Mouse (Mus musculus): ENCODE measurements around the gene Gm11985. TPM values are rescaled to one million over a fixed set of nuclear protein-coding genes. Genes with fewer than 3 reads are reported as not detected.

Gm11985 gene
- total RNA-seq, 2 experiments from 2014 or later, result not detected

DNA sequence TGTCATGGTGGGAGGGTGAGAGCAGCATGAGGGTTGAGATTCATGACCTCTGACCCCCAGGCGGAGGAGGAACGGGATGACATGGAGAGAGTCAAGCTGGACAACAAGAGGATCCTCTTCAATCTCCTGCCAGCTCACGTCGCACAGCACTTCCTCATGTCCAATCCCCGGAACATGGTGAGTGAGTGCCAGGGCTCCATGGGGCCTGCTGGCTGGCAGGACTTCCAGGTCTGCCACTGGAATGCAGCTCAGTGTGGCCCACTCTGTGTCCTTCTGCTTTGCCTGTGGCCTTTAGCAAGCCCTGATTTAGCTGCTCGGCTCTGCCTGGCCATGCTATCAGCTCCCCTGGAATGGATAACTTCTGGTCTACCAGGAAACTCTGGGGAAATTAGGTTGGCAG lies 28.2 kb downstream of the Gm11985 start:
- no peak for ATAC-seq (replicated peaks; ENCODE audit: poor library complexity)

DNA sequence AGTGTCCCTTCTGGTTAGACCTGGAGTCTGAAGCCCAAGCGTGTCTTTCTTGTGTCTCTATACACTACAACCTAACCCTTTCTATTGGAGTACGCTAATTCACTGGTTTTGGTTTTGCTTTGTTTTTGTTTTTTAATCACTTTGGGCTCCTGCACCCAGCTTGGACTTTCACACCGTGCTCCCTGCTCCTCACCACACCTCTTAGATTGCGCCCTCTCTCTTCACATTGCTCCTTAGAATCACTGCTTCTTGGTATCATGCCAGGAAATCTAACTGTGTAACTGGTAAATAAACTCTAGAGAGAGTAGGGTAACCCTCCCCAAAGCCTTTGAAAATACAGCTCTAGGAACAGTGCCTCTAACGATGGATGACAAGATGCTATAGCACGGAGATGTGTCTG lies 30.2 kb downstream of the Gm11985 start:
- no peak for ATAC-seq (replicated peaks; ENCODE audit: poor library complexity)

- no peak for ATAC-seq (replicated peaks; ENCODE audit: poor library complexity)
Observed at GRCm38 (mm10) chr11:7156427-7156826, 31.9 kb downstream of the Gm11985 start.

GRCm38 (mm10) chr11:7153081-7153480 lies 35.3 kb downstream of the Gm11985 start:
- no peak for ATAC-seq (replicated peaks; ENCODE audit: poor library complexity)

- no peak for ATAC-seq (replicated peaks; ENCODE audit: poor library complexity)
Observed at GRCm38 (mm10) chr11:7152371-7152770, 36.0 kb downstream of the Gm11985 start.

DNA sequence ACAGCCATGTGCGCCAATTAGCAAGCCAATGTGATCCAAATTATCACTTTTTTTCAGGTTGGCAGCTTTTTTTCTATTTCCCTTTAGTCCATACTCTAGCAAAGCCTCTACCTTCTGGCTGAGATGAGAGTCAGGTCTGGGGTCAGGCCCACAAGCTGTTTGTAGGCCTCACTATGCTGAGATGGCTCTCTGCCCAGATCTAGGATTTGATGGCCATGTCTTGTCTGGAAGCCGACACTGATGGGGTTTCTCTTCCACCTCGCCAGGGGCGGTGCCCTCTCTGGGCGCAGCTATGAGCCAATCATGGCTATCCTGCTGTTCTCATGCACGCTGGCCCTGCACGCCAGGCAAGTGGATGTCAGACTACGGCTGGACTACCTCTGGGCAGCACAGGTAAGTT lies 37.9 kb downstream of the Gm11985 start:
- ATAC-seq (replicated peaks; ENCODE audit: poor library complexity), result no peak

DNA sequence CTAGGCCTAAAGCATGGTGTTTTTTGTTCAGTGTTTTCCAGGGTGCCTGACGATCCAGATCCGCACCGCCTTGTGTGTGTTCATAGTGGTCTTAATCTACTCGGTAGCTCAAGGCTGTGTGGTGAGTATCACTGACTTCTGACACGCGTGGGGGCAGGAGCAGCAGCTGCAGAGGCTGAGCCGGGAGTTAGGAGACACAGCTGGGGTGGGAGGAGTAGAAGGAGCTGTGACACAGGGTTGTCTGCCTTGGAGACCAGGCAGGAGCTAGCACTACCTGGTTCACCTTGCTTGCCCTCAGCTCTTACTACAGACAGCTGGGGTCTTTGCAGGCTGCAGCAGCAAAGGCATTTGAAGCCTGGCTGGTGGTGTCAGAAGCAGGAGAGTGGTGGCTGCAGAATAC lies 38.9 kb downstream of the Gm11985 start:
- ATAC-seq (replicated peaks; ENCODE audit: poor library complexity), result no peak

DNA sequence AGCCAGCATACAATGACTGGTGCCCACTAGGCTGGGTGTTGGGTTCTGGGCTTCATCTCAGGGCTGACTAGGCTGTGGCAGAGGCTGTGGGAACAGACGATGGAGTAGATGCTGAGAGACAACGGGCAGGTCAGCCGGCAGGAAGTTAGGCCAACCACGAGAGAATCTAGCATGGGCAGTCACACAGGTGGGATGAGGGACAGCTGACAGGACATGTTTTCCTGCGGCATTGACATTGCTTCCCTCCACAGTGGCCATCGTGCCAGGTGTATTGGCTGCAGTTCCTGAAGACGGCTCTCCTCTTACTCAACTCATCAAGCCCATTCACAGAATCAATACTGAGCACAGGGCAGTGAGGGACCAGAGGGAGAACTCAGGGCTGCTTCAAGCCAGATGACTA lies 40.4 kb downstream of the Gm11985 start:
- ATAC-seq (replicated peaks; ENCODE audit: poor library complexity), result no peak

GRCm38 (mm10) chr11:7147536-7147935 lies 40.8 kb downstream of the Gm11985 start:
- ATAC-seq (replicated peaks; ENCODE audit: poor library complexity), result no peak

DNA sequence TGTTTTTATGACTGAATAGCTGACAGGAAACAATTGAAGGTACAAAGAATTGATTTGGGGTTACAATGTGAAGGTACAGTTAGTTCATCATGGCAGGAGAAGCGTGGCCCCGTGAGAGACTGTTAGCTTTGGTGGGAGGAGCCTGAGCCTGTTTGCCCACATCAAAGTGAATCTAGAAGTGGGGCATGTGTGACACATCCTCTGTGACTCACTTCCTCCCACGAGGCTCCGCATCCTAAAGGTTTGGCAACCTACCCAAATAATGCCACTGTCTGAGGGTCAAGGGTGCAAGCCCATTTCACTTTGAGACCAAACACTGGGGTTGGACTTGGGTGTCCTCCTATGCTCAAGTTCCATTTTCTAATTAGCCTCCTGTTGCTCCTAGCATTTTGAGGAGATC lies 43.1 kb downstream of the Gm11985 start:
- ATAC-seq (replicated peaks; ENCODE audit: poor library complexity), result 0 out of 2 replicates have a peak, but pooled peaks have one; percentile 44

DNA sequence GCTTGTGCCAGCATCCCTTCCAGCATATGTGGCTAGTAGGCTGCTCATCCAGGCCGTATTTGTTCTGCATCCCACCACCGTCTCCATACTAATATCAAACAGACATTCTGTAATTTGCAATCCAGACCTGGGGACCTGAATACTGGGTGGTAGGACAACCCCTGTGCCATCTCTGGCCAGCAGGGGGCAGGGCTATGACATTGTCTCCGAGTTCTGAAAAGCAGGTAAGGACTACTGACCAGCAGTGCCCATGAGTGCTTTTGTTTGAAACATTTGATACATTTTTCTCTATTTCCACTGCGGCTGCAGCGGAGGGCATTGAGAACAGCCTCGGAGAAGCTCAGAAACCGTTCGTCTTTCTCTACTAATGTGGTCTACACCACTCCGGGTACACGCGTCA lies 44.0 kb downstream of the Gm11985 start:
- no peak for ATAC-seq (replicated peaks; ENCODE audit: poor library complexity)

DNA sequence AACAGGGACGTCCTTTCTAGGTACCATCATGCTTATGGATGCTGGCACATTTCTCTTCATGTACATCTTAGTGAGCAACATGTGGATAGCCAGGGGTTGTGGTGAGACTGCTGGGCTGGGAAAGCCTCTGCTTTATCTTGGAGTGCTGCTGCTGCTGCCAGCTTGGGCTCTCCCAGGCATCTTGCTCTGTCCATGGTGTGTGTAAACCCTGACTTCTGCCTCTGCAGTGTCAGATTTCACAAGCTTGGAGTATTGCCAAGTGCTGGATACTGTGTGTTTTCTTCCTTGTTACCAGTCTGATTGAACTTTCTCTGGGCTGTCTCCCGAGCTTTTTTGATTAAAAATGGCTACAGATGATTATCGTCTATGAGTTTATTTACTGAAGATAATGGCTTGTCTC lies 45.6 kb downstream of the Gm11985 start:
- no peak for ATAC-seq (replicated peaks; ENCODE audit: poor library complexity)

DNA sequence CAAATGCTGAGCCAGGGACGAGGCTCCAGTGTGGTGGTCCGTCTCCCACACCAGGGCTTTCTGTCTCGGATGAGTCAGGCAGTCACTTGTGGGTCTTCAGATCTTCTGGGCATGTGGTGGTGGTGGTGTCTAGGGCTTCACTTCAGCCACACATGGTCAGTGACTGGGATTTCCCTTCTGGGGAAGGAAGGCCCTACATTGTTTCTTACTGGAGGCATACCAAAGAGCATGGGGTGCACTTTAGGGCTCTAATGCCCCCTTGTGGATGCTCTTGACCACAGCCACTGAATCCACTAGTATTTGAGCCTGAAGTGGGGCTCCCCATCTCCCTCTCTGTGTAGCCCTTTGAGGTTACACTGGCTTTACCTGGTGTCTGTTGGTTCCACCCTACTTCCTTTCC lies 47.9 kb downstream of the Gm11985 start:
- 0 out of 2 replicates have a peak, but pooled peaks have one; percentile 34 for ATAC-seq (replicated peaks; ENCODE audit: poor library complexity)

DNA sequence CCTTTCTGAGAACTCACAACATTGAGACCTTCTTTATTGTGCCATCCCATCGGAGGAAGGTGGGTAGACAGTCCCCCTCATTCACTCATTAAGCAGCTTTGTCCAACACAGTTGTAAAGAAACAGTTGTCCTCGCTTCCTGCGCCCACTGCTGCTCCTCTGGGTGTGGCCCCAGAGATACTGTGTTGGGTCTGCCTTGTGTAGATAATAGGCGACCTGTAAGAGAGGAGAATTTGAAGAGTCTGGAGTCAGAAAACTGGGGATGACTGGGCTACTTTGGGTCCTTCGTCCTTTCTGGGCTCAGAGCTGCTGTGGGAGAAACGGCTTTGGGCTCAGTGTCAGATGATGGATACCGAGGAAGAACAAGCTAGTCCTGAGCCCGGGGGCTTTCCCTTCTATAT lies 50.0 kb downstream of the Gm11985 start:
- ATAC-seq (replicated peaks; ENCODE audit: poor library complexity), result no peak

- ATAC-seq (replicated peaks; ENCODE audit: poor library complexity), result no peak
Observed at GRCm38 (mm10) chr11:7136246-7136855, 52.0 kb downstream of the Gm11985 start.

DNA sequence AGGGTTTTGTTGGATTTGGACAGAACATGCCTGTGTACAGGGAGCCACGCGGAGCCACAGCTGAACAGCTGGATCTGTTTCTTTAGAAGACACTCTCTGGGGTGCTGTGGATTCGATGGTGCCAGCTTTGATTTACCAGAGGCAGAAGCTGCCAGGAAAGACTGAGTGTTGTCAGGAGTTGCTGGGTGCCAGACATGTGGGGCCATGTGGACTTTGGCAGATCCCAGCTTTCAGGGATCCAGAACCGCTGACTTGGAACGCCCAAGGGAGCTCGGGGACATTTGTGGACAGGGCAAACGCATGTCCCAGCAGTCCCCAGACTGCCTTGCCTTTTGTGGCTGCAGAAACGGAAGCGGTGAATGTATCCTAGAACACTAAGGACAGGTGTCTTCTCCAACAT lies 52.6 kb downstream of the Gm11985 start:
- no peak for ATAC-seq (replicated peaks; ENCODE audit: poor library complexity)

GRCm38 (mm10) chr11:7135301-7135700 lies 53.1 kb downstream of the Gm11985 start:
- ATAC-seq (replicated peaks; ENCODE audit: poor library complexity), result no peak

DNA sequence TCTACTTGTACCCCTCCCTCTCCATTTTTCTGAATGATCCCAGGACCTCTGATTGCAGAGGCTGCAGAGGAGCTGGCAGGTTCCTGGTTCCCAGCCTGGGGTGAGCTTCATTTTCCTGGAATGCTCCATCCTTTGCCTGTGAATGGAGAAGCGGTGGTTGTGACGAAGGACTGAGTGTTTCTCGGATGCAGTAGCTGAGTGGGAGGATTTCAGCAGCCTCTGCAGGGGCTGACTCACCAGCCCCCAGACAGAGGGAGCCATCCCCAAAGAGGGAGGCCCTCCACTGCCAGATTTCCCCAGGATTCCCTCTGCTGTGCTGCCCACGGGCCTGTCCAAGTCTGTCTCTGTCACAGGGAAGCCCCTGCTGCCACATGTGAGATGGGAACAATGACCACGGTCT lies 54.0 kb downstream of the Gm11985 start:
- ATAC-seq (replicated peaks; ENCODE audit: poor library complexity), result no peak

- ATAC-seq (replicated peaks; ENCODE audit: poor library complexity), result no peak
Observed at GRCm38 (mm10) chr11:7133736-7134135, 54.6 kb downstream of the Gm11985 start.
